Mouse (Mus musculus): ENCODE measurements around the gene Bdnf. TPM values are rescaled to one million over a fixed set of nuclear protein-coding genes. Genes with fewer than 3 reads are reported as not detected.

Bdnf gene
- not detected in 4 replicates for total RNA-seq (2023; ENCODE audit: inconsistent age)

DNA sequence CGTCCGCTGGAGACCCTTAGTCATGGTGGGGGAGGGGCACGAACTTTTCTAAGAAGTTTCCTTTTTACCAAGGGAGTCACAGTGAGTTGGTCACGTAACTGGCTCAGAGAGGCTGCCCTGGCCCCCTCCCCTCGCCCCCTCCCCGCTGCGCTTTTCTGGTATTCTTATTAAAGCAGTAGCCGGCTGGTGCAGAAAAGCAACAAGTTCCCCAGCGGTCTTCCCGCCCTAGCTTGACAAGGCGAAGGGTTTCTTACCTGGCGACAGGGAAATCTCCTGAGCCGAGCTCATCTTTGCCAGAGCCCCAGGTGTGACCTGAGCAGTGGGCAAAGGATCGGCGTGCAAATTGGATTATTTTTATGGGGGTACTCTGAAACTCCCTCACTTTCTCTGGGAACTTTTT, at the start of gene Bdnf:
Gene Bdnf (plus strand): TSS at position 169 of the 400 bp plus-strand sequence.

Other genes starting within 250 kb of the Bdnf start
- gene Lin7c, start 216.2 kb downstream of the Bdnf start, total RNA-seq (2023; ENCODE audit: inconsistent age): 65.2 to 74.2 TPM (median 67.8 TPM) in 4 replicates
- 0.39 to 0.71 TPM (median 0.42 TPM) in 3 of 4 replicates, not detected in the other for gene Lgr4, start 242.9 kb downstream of the Bdnf start, total RNA-seq (2023; ENCODE audit: inconsistent age)